Mouse (Mus musculus) adipocyte (in vitro differentiated cells): Measurements from ENCODE around the gene Rab37.
A peak's percentile ranks its signal among the peaks of the same experiment; 100 is the strongest.

ENCODE experiments used
- DNase-seq: peaks from one replicate; pipeline ENCODE4 v3.0.0-alpha.2; 2016; ENCODE audit warnings: low spot score

Rab37 gene

GRCm38 (mm10) chr11:115133800-115134199, 42.6 kb downstream of the Rab37 start, which contains the start of gene Cd300lf:
TSS of gene Cd300lf (minus strand) at chr11:115133992.
- DNase-seq: no peak

GRCm38 (mm10) chr11:115138597-115139262, 47.5 kb downstream of the Rab37 start:
- DNase-seq: no peak

GRCm38 (mm10) chr11:115141970-115142369, 50.7 kb downstream of the Rab37 start:
- no peak for DNase-seq

- no peak for DNase-seq
Observed at GRCm38 (mm10) chr11:115147813-115148212, 56.6 kb downstream of the Rab37 start.

- no peak for DNase-seq
Observed at GRCm38 (mm10) chr11:115150741-115151254, 59.6 kb downstream of the Rab37 start.

- no peak for DNase-seq
Observed at GRCm38 (mm10) chr11:115151755-115152429, 60.7 kb downstream of the Rab37 start.

GRCm38 (mm10) chr11:115153088-115153487, 61.9 kb downstream of the Rab37 start:
- DNase-seq: no peak

- DNase-seq: peak; percentile 41
Observed at GRCm38 (mm10) chr11:115153699-115154292, 62.6 kb downstream of the Rab37 start.

DNA sequence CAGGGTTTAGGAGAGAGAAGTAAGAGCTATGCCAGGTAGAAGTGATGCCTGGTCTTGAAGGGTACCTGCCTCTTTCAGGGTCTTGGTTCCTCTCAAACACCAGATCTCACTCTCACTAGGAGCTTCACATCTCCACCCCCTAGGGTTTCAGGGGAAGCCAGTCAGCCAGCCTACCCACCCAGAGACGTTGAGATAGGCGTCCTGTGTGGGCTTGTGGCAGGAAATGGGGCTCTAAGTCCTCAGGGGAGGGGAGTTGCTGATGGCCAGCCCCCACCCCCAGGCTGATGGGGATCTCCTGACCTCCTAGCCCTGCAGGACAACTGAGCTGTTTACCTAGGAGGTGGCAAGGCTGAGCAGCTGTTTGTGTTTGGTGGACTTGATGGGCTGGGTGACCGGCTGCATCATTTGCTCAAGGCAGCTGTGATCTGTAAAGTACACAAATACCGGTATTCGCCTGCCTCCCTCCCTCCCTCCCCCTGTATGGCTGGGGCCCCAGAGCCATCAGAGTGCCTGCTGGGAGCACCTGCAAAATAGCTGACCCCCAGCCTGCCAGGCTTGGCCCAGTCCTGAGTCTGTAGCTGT, 63.9 kb downstream of the Rab37 start:
- no peak for DNase-seq

DNA sequence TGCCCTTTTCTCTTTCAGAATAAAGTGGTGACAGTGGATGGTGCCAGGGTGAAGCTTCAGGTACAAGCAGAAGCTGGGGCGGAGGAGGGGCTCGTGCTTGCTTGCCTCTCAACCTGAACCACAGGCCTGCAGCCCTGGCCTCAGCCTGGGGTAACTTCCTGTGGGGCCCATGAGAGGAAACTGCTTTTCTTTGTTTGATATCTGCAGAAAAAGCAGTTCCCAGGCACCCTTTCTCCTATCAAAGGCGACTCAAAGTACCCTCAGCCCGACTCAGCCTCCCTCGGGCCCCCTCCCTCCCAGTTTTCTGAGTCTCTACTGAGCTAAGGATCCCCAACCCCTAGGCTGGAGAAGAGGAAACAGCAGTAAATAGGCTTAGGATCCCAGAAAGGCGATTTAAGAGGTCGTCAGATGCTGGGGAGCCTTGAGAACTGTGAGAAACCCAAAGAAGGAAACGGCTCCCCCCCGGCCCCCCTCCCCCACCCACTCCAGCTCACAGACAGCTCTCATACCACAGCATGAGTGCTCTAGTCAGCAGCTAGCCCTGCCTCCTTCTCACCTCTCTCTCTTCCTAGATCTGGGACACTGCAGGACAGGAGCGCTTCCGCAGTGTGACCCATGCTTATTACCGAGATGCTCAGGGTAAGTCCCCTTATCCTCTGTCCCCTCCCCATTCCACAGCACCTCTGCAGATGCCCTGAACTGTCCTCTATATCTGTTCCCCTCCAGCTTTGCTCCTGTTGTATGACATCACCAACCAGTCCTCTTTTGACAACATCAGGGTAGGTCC, 66.9 kb downstream of the Rab37 start:
- DNase-seq: no peak

- DNase-seq: peak; percentile 77
Observed at GRCm38 (mm10) chr11:115160016-115160797, 69.0 kb downstream of the Rab37 start.

- DNase-seq: peak; percentile 81
Observed at GRCm38 (mm10) chr11:115160883-115161577, 69.8 kb downstream of the Rab37 start.

- no peak for DNase-seq
Observed at GRCm38 (mm10) chr11:115161578-115162204, 70.5 kb downstream of the Rab37 start.

DNA sequence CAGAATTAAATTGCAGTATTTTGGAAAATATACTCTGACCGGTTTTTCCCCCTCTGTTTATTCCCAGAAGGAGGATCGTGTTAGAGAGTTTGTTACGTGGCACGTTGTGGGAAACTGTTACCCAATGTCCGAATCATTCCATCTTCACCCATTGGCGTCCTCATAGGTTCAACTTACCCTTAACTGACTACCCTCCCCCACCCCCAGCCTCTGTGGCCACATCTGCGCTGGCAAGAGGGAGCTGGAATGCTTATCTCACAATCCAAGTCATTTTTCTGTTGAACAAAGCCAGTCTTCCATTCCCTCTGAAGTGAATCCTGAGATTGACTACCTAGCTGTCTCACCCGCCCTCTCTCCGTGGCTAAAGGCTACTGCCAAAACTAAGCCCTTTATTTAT, 71.0 kb downstream of the Rab37 start:
- DNase-seq: no peak

- DNase-seq: peak; percentile 98
Observed at GRCm38 (mm10) chr11:115162832-115163480, 71.7 kb downstream of the Rab37 start, which contains the start of gene Slc9a3r1. TSS of gene Slc9a3r1 (plus strand) at chr11:115163341.

DNA sequence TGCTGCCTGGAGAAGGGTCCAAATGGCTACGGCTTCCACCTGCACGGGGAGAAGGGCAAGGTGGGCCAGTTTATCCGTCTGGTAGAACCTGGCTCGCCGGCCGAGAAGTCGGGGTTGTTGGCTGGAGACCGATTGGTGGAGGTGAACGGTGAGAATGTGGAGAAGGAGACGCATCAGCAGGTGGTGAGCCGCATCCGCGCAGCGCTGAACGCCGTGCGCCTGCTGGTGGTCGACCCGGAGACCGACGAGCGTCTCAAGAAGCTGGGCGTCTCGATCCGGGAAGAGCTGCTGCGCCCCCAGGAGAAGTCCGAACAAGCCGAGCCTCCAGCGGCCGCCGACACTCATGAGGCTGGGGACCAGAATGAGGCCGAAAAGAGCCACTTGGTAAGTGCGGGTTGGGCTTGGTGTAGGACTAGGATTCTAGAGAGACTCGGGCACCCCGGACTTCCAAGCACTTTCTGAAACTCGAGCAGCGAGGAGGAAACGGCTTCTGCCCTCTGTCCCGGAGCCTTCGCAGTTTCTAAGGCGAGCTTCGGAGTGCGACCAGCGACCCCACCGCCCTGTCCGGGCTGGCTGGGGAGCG, 72.4 kb downstream of the Rab37 start:
- peak; percentile 45 for DNase-seq

GRCm38 (mm10) chr11:115164341-115164975, 73.2 kb downstream of the Rab37 start:
- peak; percentile 42 for DNase-seq

DNA sequence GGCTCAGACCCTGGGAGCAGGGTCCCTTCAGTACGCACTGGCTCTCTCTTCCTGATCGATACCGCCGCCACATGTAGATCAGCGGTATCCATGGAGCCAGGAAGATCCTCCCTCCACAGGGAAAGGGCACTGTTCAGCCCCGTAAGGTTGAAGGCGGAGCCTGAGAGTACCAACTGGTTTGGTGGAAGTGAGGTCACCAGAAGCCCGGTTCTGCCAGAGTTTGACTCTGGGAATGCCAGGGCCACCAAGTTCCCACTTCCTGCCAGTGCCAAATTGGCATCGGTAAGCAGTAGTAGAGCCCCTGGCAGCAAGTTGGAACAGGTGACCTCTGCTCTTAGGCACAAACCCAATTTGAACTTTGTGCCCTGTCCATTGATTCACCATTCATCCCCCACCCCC, 73.7 kb downstream of the Rab37 start:
- peak; percentile 53 for DNase-seq
